Mouse (Mus musculus): ENCODE results near the gene Eif4g2.

- TF ChIP-seq E2F4 (IDR thresholded peaks at IDR 0.05; ENCODE audit: insufficient read depth) (no peak), POLR2A (IDR thresholded peaks at IDR 0.05; ENCODE audit: insufficient read length, low read depth) (no peak), MYOD1 (IDR thresholded peaks at IDR 0.05; ENCODE audit: control insufficient read depth in 1 of 3, insufficient read length in 2 of 3, low read depth in 2 of 3) (no peak), POLR2AphosphoS2 (IDR thresholded peaks at IDR 0.05; ENCODE audit: insufficient read length, low read depth) (no peak), TCF3 (IDR thresholded peaks at IDR 0.05; ENCODE audit: insufficient read length, low read depth) (no peak), CEBPB (IDR thresholded peaks at IDR 0.05; ENCODE audit: insufficient read depth, poor library complexity, severe bottlenecking) (no peak), MAX (IDR thresholded peaks at IDR 0.05; ENCODE audit: low read depth) (no peak), MYOG (IDR thresholded peaks at IDR 0.05; ENCODE audit: control insufficient read depth in 1 of 3, insufficient read depth in 1 of 3, insufficient read length in 2 of 3, low read depth in 2 of 3) (no peak), TCF12 (IDR thresholded peaks at IDR 0.05; ENCODE audit: insufficient read depth, poor library complexity, severe bottlenecking) (no peak), SRF (IDR thresholded peaks at IDR 0.05; ENCODE audit: control insufficient read depth, insufficient read length, low read depth) (no peak)
These were observed 33.0 kb downstream of the Eif4g2 start for GRCm38 (mm10) chr7:111049652-111050421.
